Mouse (Mus musculus): ENCODE measurements around the gene Zfyve1.
A peak's percentile ranks its signal among the peaks of the same experiment; 100 is the strongest.
"Not testable (repeated sequence)": the region's sequence is repeated elsewhere in the genome, so short reads cannot be mapped to it uniquely, and the experiment has no call there.

The Zfyve1 gene

DNA sequence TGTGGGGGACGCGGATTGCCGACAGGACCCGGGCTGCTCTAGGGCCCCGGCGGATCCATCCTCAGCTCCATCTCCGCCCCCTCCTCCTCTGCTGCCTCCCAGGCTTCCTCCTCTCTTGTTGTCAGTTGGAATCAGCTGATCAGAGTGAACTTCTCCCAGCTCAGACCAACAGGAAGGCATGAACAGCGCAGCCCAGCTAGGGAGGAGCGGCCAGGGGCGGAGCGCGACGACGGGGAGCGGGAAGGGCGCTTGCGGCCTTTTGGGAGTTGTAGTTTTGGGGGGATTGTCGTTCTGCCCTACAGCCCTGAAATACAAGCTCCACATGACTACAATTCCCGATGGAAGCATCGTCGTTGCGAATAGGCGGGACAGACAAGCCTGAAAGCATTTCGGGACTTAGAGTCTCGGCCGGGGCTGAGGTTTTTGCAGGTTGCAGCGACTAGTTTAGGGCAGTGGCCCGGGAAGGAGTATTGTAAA is at the start of gene Zfyve1:
Gene Zfyve1 (minus strand): TSS at position 198 of the 477 bp plus-strand sequence.
- DNase-seq, result peak; percentile 94 to 97

DNA sequence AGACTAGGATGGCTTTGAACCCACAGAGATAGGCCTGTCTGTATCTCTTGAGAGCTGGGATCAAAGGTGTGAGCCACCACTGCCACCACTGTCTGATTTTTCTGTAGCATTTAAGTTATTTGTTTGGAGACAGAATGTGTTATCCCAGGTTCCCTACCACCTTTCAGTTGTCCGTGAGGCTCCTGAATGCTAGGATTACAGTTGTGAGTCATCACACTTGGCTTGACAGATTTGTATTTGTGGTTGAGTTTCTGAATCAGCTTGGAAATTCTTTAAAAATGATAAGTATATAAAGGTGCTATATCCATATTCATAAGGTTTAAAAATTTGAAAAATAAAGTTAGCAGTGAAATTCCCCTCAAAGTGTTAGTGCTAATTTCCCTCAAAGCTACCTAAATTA is 46.1 kb upstream of the Zfyve1 start:
- no peak for DNase-seq

DNA sequence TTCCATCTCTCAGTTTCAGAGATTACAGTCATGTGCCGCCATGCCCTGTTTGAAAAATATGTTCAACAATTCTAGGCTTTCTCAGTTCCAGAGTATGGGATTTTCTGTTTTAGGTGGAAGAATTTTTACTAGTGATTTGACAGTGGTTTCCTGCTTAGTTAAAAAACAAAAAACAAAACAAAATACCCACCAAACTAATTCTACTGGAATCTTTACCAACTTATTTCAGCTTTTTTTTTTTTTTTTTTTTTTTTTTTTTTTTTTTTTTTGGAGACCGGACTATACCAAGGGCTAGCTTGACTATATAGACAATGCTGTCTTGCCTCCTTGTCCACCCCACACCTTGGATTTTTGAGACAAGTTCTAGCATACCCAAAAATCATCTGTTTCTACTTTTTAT is 44.2 kb upstream of the Zfyve1 start:
- DNase-seq, result no peak

- no peak for DNase-seq
These were observed 36.8 kb upstream of the Zfyve1 start for GRCm38 (mm10) chr12:83633807-83634206.

DNA sequence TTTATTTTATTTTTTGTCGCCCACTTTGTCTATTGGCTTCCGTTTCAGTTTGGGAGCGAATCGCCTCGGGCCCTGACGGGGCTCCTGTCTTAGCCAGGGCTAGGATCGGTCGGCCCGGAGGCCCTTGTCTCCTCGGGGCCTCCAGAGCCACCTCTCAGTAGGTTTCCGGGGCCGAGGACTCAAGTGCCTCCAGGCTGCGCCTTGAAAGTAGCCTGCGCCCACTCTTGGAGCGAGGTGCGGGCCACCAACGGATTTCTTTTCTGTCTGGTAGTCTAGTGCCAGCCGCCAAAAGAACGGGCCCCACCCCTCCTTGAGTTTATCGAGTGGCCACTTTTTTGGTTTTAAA is 35.6 kb upstream of the Zfyve1 start:
- peak; percentile 59 to 68 for DNase-seq

DNA sequence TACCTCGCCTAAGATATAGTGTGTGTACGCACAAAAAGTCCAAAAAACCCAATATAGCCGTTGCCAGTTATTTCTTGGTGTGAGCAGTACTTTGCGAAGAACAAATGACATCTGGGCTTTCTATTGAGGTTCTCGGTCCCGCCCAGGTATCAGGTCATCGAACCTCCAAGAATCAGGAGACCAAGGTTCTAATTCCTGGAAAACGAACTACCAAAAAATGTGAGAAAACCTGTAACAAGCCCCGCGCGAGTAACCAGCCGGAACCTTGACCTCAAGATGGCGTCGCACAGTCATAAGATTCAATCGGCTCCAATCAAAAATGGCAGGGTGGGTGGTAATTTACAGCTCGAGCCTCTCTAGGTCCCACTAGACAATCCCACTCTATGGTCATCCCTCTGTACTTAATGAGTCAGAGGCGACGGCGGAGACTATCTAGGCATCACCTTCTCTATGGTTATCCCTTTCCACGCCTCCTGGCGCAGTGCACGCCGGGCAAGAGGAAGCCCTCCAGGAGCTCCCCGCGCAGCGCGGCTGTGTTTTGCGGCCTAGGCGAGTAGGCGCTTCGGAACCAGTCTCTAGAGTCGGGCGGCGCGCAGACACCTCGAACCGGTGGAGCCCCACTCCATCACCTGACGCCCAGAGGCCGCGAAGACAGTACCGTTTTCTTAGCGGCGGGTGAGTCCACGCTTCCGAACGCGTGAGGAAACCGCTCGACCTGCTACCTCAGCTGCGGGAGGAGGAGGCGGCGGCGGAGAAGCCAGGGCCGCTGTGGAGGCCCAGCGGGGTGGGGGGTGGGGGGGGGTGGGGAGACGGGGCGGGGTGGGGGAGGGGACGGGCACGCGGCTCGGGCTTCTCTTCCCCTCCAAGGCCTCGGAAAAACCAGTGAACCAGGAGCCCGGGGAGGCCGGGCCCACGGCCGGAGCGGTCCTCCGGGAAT is 35.0 kb upstream of the Zfyve1 start:
- DNase-seq, result peak; percentile 96

DNA sequence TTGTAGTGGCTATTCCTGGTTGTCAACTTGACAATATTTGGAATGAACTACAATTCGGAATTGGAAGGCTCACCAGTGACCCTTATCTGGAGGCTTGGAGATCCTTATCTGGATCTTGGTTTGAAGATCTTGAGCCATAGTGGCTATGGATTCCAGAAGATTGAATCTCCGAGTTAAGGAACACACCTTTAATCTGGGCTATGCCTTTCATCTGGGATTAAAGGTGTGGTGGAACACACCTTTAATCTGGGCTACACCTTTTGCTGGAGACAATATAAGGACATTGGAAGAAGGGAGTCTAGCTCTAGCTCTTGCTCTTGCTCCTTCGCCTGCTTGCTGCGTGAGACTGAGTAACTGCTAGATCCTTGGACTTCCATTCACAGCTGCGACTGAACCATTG is 33.9 kb upstream of the Zfyve1 start, which contains the start of gene Rbm25:
Gene Rbm25 (plus strand): TSS at position 301 of the 400 bp plus-strand sequence.
- DNase-seq, result not testable (repeated sequence)

- no peak for DNase-seq
These were observed 27.3 kb upstream of the Zfyve1 start for GRCm38 (mm10) chr12:83624321-83624720.

DNA sequence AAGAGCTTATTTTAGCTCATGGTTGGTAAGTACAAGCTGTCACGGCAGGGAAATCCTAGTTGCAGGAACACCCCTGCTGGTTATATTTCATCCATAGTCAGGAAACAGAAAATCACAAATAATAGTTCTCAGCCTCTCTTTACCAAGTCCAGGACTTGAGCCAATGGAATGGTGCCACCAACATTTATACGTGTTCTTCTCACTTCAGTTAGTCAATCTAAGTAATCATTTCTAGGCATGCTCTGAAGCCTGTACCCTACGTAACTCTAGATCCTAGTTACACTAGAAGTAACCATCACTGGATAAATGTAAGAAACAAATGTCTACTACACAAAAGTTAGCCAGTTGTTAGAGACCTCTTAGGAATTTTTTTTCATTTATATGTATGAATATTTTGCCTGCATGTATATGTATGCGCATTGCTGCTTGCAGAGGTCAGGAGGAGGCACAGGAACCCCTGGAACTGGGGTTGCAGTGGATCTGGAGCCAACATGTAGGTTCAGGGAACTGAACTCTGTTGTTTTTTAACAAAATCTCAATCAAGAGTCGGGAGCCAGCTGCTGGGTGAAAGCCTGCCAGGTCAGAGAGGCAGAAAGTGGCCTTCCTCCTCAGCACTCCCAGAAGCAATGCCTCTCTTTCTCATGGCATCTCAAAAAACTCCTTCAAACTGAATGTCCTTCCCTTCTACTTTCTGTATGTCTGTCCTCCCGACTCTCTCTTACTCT is 25.2 kb upstream of the Zfyve1 start:
- no peak for DNase-seq

GRCm38 (mm10) chr12:83620694-83621093 is 23.7 kb upstream of the Zfyve1 start:
- not testable (repeated sequence) for DNase-seq

- no peak for DNase-seq
These were observed 22.0 kb upstream of the Zfyve1 start for GRCm38 (mm10) chr12:83618981-83619380.

GRCm38 (mm10) chr12:83617261-83617660 is 20.2 kb upstream of the Zfyve1 start:
- no peak for DNase-seq

- not testable (repeated sequence) for DNase-seq
These were observed 9.4 kb upstream of the Zfyve1 start for GRCm38 (mm10) chr12:83606411-83606810.

GRCm38 (mm10) chr12:83602285-83602684 is 5.3 kb upstream of the Zfyve1 start:
- DNase-seq, result no peak

DNA sequence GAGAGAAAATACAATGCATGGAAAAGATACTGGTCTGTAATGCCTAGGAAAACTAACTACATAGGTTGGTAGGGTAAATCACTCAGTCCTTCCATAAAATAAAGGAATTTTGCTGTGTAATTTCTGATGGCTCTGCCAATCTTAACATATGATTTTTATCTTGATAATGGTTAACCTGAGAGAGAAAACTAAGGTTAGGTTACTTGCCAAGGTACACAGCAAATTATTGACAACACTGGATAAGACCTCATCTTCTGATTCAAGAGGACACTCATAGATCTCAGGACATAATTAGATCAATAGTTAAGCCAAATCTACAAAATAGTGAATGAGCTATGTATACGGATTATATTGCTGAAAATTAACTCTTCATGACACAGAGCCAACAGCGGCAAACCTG is 859 bp upstream of the Zfyve1 start:
- no peak for DNase-seq

DNA sequence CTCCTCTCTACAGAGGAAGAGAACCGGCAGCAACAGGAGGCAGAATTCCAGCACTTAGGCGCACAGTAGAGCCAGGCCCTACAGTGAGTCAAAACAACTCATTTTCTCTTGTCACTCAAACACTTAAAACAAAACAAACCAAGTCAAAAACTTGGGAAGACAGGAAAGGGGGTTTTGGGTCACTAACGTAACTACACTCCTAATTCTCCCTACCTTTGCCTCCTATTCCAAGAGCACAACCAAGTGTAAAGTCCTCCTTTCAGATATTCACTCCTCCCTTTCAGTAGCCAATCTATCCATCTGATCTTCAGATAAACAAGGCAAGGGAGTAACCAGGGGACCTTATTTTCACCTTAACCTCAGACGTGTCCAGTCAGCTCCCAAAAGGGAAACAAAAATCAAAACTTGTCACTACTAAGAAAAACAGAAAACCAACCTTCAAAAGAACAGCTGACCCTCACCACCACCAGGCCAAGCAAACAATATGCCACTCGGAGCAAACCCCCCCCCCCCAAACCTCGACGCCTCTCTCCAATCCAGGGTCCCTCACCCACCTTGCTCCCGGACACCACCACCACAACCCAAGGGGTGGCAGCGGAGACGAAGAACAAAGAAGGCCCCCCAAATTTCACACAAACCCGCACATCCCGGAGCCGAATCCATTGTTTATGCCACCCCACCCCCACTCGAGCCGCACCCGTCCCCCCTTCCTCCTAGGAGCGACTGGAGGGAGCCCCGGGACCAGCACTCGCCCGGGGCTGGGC is 649 bp downstream of the Zfyve1 start:
- peak in 1 of 2 experiments; percentile 10 for DNase-seq

- DNase-seq, result no peak
These were observed 2.5 kb downstream of the Zfyve1 start for GRCm38 (mm10) chr12:83594454-83595040.

GRCm38 (mm10) chr12:83591754-83592501 is 5.1 kb downstream of the Zfyve1 start:
- no peak for DNase-seq

GRCm38 (mm10) chr12:83586628-83587027 is 10.4 kb downstream of the Zfyve1 start:
- DNase-seq, result no peak

GRCm38 (mm10) chr12:83582747-83583146 is 14.3 kb downstream of the Zfyve1 start:
- no peak for DNase-seq

DNA sequence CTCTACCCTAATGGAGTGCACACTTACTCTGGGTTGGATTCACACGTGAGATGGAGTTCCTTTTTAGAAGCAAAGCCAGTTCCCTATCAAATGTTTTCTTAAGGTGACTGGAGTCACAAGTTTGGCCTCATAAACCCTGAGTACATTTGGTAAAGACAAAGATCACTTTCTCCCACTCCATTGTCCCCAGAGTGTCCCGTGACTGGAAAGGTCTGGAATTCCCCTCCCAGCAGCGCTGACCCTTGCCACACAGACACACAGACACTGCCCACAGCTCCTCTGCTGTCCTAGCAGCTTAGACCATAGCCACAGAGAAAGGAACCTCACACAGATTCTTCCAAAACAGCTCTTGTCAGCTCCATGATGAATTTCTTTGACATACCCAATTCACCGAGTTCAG is 14.9 kb downstream of the Zfyve1 start:
- DNase-seq, result no peak

DNA sequence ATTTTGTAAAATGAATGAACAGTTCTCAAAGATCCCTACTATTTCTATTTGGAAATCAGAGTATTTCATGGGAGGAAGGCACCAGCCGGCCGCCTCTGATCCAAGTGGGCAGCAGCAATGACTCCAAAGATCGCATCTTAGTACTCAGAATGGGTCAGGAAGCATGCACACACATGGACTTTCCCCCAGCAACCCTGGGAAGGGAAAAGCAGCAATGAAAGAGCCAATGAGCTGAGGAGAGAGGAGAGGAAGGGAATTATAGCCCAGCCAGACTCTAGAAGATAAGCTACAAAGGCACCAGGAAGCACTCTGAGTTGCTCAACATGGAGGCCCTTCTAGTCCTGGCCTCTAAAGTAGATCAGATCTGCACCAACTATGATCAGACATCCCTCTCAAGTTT is 16.7 kb downstream of the Zfyve1 start:
- no peak for DNase-seq
